Mouse (Mus musculus) heart, postnatal 25 days (tissue): Measurements from ENCODE around the gene Cadm4. TPM values are rescaled to one million over a fixed set of nuclear protein-coding genes. Genes with fewer than 3 reads are reported as not detected.

ENCODE experiments used
- DNase-seq: peaks from one replicate; pipeline ENCODE4 v3.0.0; 2022; ENCODE audit warnings: low spot score
- intact Hi-C: fragments of 180-260 bp; cut with DNase I; formaldehyde crosslinking; loops from one replicate; pipeline ENCODE4 v1.15.1; 2025
- total RNA-seq, 2 experiments: library from RNA; stranded (reverse); gene quantifications; 2 replicates each; pipeline ENCODE4 v1.2.3; 2021

The Cadm4 gene
- total RNA-seq, 2 experiments from 2014 or later = 13.1 to 13.9 TPM

GRCm38 (mm10) chr7:24523723-24524122, 41.9 kb downstream of the Cadm4 start:
- no peak for DNase-seq
- intact Hi-C loops = no loop called here

GRCm38 (mm10) chr7:24524978-24525377, 43.2 kb downstream of the Cadm4 start:
- DNase-seq = no peak
- intact Hi-C loops = no loop called here

GRCm38 (mm10) chr7:24525686-24526420, 44.0 kb downstream of the Cadm4 start:
- no peak for DNase-seq
- intact Hi-C loops = no loop called here

- intact Hi-C loops = no loop called here
- no peak for DNase-seq
These were observed 47.0 kb downstream of the Cadm4 start for GRCm38 (mm10) chr7:24528861-24529260.

GRCm38 (mm10) chr7:24529580-24529979, 47.8 kb downstream of the Cadm4 start:
- no peak for DNase-seq
- intact Hi-C loops = no loop called here

- DNase-seq = peak; percentile 96
- intact Hi-C loops = loop anchor here (1.0 to 5.0 kb wide), 3 partner anchors 17 to 132 kb away; partner anchors contain the start of gene Zfp428
These were observed 48.5 kb downstream of the Cadm4 start, which contains the start of gene Irgq for GRCm38 (mm10) chr7:24530062-24530931. Gene Irgq (plus strand): TSS chr7:24530689.

GRCm38 (mm10) chr7:24531211-24531971, 49.6 kb downstream of the Cadm4 start:
- DNase-seq = peak; percentile 39
- intact Hi-C loops = loop anchor here (2.0 to 5.0 kb wide), 2 partner anchors 25 to 131 kb away; partner anchors contain the start of gene Zfp428

- DNase-seq = no peak
- intact Hi-C loops = loop anchor here (5.0 kb wide), 1 partner anchor 129 kb away; no protein-coding TSS in a partner anchor
These were observed 51.3 kb downstream of the Cadm4 start for GRCm38 (mm10) chr7:24533031-24533571.

GRCm38 (mm10) chr7:24533806-24534205, 52.0 kb downstream of the Cadm4 start:
- DNase-seq = no peak
- intact Hi-C loops = loop anchor here (5.0 kb wide), 1 partner anchor 128 kb away; no protein-coding TSS in a partner anchor

- DNase-seq = no peak
- intact Hi-C loops = loop anchor here (5.0 kb wide), 1 partner anchor 128 kb away; no protein-coding TSS in a partner anchor
These were observed 52.5 kb downstream of the Cadm4 start for GRCm38 (mm10) chr7:24534301-24534700.

- intact Hi-C loops = no loop called here
These were observed 55.3 kb downstream of the Cadm4 start for GRCm38 (mm10) chr7:24537081-24537480.

GRCm38 (mm10) chr7:24537591-24537990, 55.8 kb downstream of the Cadm4 start:
- intact Hi-C loops = no loop called here
- no peak for DNase-seq

More at GRCm38 (mm10) chr7:24537081-24537480, 55.3 kb downstream of the Cadm4 start:
- no peak for DNase-seq

- no peak for DNase-seq
- intact Hi-C loops = no loop called here
These were observed 56.3 kb downstream of the Cadm4 start for GRCm38 (mm10) chr7:24538154-24538553.

- intact Hi-C loops = no loop called here
- DNase-seq = no peak
These were observed 56.9 kb downstream of the Cadm4 start for GRCm38 (mm10) chr7:24538701-24539100.

GRCm38 (mm10) chr7:24539686-24540085, 57.9 kb downstream of the Cadm4 start:
- intact Hi-C loops = no loop called here

GRCm38 (mm10) chr7:24544506-24544905, 62.7 kb downstream of the Cadm4 start:
- no peak for DNase-seq
- intact Hi-C loops = no loop called here

More at GRCm38 (mm10) chr7:24539686-24540085, 57.9 kb downstream of the Cadm4 start:
- DNase-seq = no peak

GRCm38 (mm10) chr7:24546068-24546614, 64.3 kb downstream of the Cadm4 start, which contains the start of the genes Pinlyp and Xrcc1:
Gene Pinlyp (minus strand): TSS chr7:24546118.
Gene Xrcc1 (plus strand): TSS chr7:24546289.
- DNase-seq = no peak
- intact Hi-C loops = loop anchor here (5.0 kb wide), 1 partner anchor 69 kb away; no protein-coding TSS in a partner anchor

- intact Hi-C loops = loop anchor here (1.0 to 5.0 kb wide), 2 partner anchors 17 to 70 kb away; partner anchors contain the start of gene Irgq
- peak; percentile 99 for DNase-seq
These were observed 65.0 kb downstream of the Cadm4 start for GRCm38 (mm10) chr7:24546634-24547389.
